ENCODE assay signal across 12 mouse cellular contexts in the genomic region with DNA sequence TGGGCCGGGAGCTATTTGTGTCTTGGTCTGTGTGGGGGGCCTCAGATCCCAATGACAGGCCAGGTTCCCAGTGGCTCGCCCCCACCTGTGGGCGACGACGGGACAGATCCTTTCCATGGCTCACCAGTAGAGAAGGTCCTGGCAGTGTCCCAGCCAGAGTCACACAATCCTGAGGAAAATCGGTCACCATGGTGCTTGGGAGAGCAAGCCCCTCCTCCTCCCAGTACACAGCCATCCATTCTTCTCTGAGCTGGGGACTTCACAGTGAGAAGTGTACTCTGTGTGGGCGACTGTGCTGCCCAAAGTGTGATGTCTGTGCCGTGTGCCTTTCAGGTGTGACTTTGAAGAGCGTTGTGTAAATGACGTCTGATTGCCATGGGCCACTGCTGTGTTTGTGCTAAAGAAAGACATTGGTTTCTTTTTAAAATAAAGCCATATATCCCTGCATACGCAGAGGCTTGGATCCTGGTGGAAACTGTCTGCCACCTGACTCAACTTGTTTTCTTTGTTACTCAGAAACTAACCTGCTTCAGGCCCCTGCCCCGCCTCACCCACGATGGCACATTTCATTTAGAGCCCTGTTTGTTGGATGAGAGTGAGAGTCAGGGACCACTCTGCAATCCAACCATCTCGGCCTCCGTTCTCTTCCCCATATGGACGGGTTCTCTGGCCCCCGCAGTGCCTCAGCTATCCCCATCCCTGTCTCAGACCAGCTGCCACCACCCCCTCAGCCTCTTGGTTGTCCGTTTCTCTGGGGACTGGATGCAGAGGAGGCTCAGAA. TPM values are rescaled to one million over a fixed set of nuclear protein-coding genes. Genes with fewer than 3 reads are reported as not detected.
DNase-seq lines count a peak whose midpoint lies in the region; ATAC-seq lines count a peak whose summit lies in the region.
"Had no signal": no experiment of that assay in that cellular context is flagged by ENCODE, and none has a peak within 500 bp of the region (broad histone marks: within the 10 kb centered on the region; RNA-seq: fewer than 3 reads in every experiment).

No protein-coding gene starts in this region.

- no peak overlapping the region for H3K4me3 ChIP-seq in forebrain, embryonic 11.5 days (ENCODE audit: low read depth, low read length)
- H3K4me3 ChIP-seq in forebrain, embryonic 10.5 days = no peak overlapping the region
- H3K4me3 ChIP-seq in neural tube, embryonic 14.5 days (ENCODE audit: low read depth, low read length) = no peak overlapping the region
- H3K4me3 ChIP-seq: heart, embryonic 12.5 days; megakaryocyte, embryonic 14.5 days had no signal

- no peaks in the 10 kb centered on the region for H3K27me3 ChIP-seq in forebrain, embryonic 11.5 days (ENCODE audit: control insufficient read depth, insufficient read depth, low read length)
- H3K27me3 ChIP-seq in forebrain, embryonic 10.5 days (ENCODE audit: poor library complexity, severe bottlenecking) = peaks cover 24% of the 10 kb centered on the region
- no peaks in the 10 kb centered on the region for H3K27me3 ChIP-seq in neural tube, embryonic 14.5 days (ENCODE audit: control insufficient read depth, insufficient read depth, low read length)
- H3K27me3 ChIP-seq: heart, embryonic 12.5 days; Patski had no signal

- DNase-seq in forebrain, embryonic 11.5 days (ENCODE audit: low spot score) = peak; percentile 47
- DNase-seq in forebrain, embryonic 10.5 days (ENCODE audit: extremely low spot score, low spot score) = no peak
- DNase-seq in frontal cortex, postnatal 10 days (ENCODE audit: low spot score in 2 of 2) = peak; percentile 67 to 87
- DNase-seq in left cerebral cortex, adult 18-20 months (ENCODE audit: low spot score in 2 of 2) = peak; percentile 92 to 94
- DNase-seq in spleen, postnatal 10 days (ENCODE audit: low spot score in 2 of 2) = no peak
- no peak for DNase-seq in kidney, adult 18-20 months
- DNase-seq in adipocyte (ENCODE audit: low spot score) = no peak
- DNase-seq: cerebellum, adult 9-10 months had no signal

- peaks cover 4% of the 10 kb centered on the region; the same call in 1 of the 2 replicates for H3K9me3 ChIP-seq in forebrain, embryonic 11.5 days (ENCODE audit: control insufficient read depth, low read length)
- H3K9me3 ChIP-seq in forebrain, embryonic 10.5 days = peaks cover 7% of the 10 kb centered on the region
- no peaks in the 10 kb centered on the region for H3K9me3 ChIP-seq in neural tube, embryonic 14.5 days (ENCODE audit: control insufficient read depth, low read length)

- no peak overlapping the region for H3K4me2 ChIP-seq in forebrain, embryonic 11.5 days (ENCODE audit: low read depth, low read length, severe bottlenecking)
- H3K4me2 ChIP-seq in neural tube, embryonic 14.5 days (ENCODE audit: low read depth, low read length) = no peak overlapping the region
- H3K4me2 ChIP-seq: heart, embryonic 12.5 days had no signal

- no peaks in the 10 kb centered on the region for H3K36me3 ChIP-seq in forebrain, embryonic 11.5 days (ENCODE audit: control insufficient read depth, insufficient read depth, low read length)
- H3K36me3 ChIP-seq in forebrain, embryonic 10.5 days (replicated peaks) = no peaks in the 10 kb centered on the region
- no peaks in the 10 kb centered on the region for H3K36me3 ChIP-seq in neural tube, embryonic 14.5 days (ENCODE audit: control insufficient read depth, insufficient read depth, low read length)
- H3K36me3 ChIP-seq: heart, embryonic 12.5 days had no signal

- no peak for ATAC-seq in forebrain, embryonic 11.5 days (replicated peaks; ENCODE audit: low FRiP score)
- peak; percentile 75 for ATAC-seq in neural tube, embryonic 14.5 days (ENCODE audit: low read depth)
- ATAC-seq: Patski had no signal

- no peak overlapping the region for H3K9ac ChIP-seq in forebrain, embryonic 11.5 days (ENCODE audit: low read length)
- no peak overlapping the region for H3K9ac ChIP-seq in neural tube, embryonic 14.5 days (replicated peaks; ENCODE audit: low read depth, low read length)
- H3K9ac ChIP-seq: heart, embryonic 12.5 days had no signal

- no peak overlapping the region for H3K27ac ChIP-seq in forebrain, embryonic 11.5 days (ENCODE audit: low read depth, low read length)
- H3K27ac ChIP-seq in forebrain, embryonic 10.5 days = no peak overlapping the region
- peak overlapping the region; percentile 34; the same call in 1 of the 2 replicates for H3K27ac ChIP-seq in neural tube, embryonic 14.5 days (ENCODE audit: low read depth, low read length)

- 89% methylated on average over 18 of the region's 18 CpGs for WGBS in forebrain, embryonic 11.5 days
- 84% methylated on average over 18 of the region's 18 CpGs for WGBS in forebrain, embryonic 10.5 days
- WGBS in neural tube, embryonic 14.5 days = 71% methylated on average over 18 of the region's 18 CpGs

- peaks cover 4% of the 10 kb centered on the region; the same call in 1 of the 2 replicates for H3K4me1 ChIP-seq in forebrain, embryonic 11.5 days (replicated peaks; ENCODE audit: control insufficient read depth, insufficient read depth, low read length)
- peaks cover 26% of the 10 kb centered on the region for H3K4me1 ChIP-seq in forebrain, embryonic 10.5 days
- H3K4me1 ChIP-seq in neural tube, embryonic 14.5 days (ENCODE audit: control insufficient read depth, insufficient read depth, low read length) = peaks cover 12% of the 10 kb centered on the region

RNA-seq across cellular contexts. Expression of gene Meltf, which starts 20.1 kb away (rescaled TPM):
- polyA plus RNA-seq in forebrain, embryonic 11.5 days (2014; fragmentation: Nextera tagmentation; extraction: Ambion mirVana) = 0.07 TPM in 1 of 2 replicates, not detected in the other
- polyA plus RNA-seq in forebrain, embryonic 10.5 days (2016; fragmentation: Nextera tagmentation; extraction: Ambion mirVana) = 0.17 TPM in 1 of 2 replicates, not detected in the other
- under 1 TPM; 0.44 to 0.49 TPM for total RNA-seq in left cerebral cortex, adult 18-20 months (2021)
- 0.12 TPM in 2 replicates for polyA plus RNA-seq in neural tube, embryonic 14.5 days (2014; fragmentation: Nextera tagmentation; extraction: Ambion mirVana)

RNA-seq across cellular contexts. Expression of gene Pigz, which starts 34.9 kb away (rescaled TPM):
- polyA plus RNA-seq in forebrain, embryonic 11.5 days (2014; fragmentation: Nextera tagmentation; extraction: Ambion mirVana) = 0.97 and 1.1 TPM in 2 replicates
- 1.0 and 1.4 TPM in 2 replicates for polyA plus RNA-seq in forebrain, embryonic 10.5 days (2016; fragmentation: Nextera tagmentation; extraction: Ambion mirVana)
- 10 to 100 TPM; 20.3 to 23.5 TPM for total RNA-seq in left cerebral cortex, adult 18-20 months (2021)
- 3.9 and 5.0 TPM in 2 replicates for polyA plus RNA-seq in neural tube, embryonic 14.5 days (2014; fragmentation: Nextera tagmentation; extraction: Ambion mirVana)

RNA-seq across cellular contexts. Expression of gene 0610012G03Rik, which starts 49.6 kb away (rescaled TPM):
- polyA plus RNA-seq in forebrain, embryonic 11.5 days (2014; fragmentation: Nextera tagmentation; extraction: Ambion mirVana) = 84.6 and 92.5 TPM in 2 replicates
- 88.1 and 91.8 TPM in 2 replicates for polyA plus RNA-seq in forebrain, embryonic 10.5 days (2016; fragmentation: Nextera tagmentation; extraction: Ambion mirVana)
- 10 to 100 TPM; 39.5 to 42.0 TPM for total RNA-seq in left cerebral cortex, adult 18-20 months (2021)
- polyA plus RNA-seq in neural tube, embryonic 14.5 days (2014; fragmentation: Nextera tagmentation; extraction: Ambion mirVana) = 115 and 124 TPM in 2 replicates

RNA-seq across cellular contexts. Expression of gene Ncbp2, which starts 49.6 kb away (rescaled TPM):
- polyA plus RNA-seq in forebrain, embryonic 11.5 days (2014; fragmentation: Nextera tagmentation; extraction: Ambion mirVana) = 146 and 149 TPM in 2 replicates
- 143 and 146 TPM in 2 replicates for polyA plus RNA-seq in forebrain, embryonic 10.5 days (2016; fragmentation: Nextera tagmentation; extraction: Ambion mirVana)
- 10 to 100 TPM; 50.1 to 50.8 TPM for total RNA-seq in left cerebral cortex, adult 18-20 months (2021)
- polyA plus RNA-seq in neural tube, embryonic 14.5 days (2014; fragmentation: Nextera tagmentation; extraction: Ambion mirVana) = 92.0 and 92.9 TPM in 2 replicates

Comparison
In these comparisons a context has a peak if more than half of its experiments do, and no peak if none do; other contexts are left out.
1. DNase-seq: peak in forebrain, embryonic 11.5 days (single experiment), frontal cortex, postnatal 10 days (2 of 2) and left cerebral cortex, adult 18-20 months (2 of 2); none in forebrain, embryonic 10.5 days (single experiment), spleen, postnatal 10 days (0 of 2), kidney, adult 18-20 months (single experiment) and adipocyte (single experiment).